Mouse (Mus musculus): ENCODE measurements at regions not wholly inside any gene's neighbourhood (a gene's known extent, or its start where the extent isn't known, plus 50 kb on each side); places are given as distances from the start of the nearest gene placed in this dataset.
A peak's percentile ranks its signal among the peaks of the same experiment; 100 is the strongest.

DNA sequence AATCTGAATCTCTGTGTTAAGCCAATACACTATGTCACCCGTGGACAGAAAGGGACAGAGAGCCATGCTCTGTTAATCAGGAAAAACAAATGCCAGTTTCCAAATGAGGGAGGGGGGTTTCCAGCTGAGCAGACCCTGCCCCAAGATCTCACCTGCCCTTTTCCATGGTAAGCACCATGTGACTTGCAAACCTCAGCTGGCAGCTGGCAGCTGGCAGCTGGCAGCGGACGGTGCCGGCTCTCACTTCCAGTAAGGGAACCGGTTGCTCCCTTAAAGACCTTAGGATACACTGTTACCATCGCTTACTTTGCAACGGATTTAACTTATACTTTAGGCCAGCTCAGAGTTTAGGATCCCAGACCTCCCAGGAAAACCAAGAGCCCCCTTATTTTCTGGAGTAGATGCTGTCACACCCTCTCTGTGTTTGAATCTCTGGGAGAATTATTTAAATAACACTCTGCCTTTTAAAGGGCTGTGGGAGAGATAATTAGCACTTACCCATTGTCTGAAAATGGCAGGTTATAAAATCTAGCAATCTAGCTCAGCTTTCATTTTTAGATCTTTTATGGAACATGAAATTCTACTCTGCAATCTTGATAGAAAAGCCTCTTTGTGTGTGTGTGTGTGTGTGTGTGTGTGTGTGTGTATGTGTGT lies 131.7 kb downstream of the Drd1 start:
- Histone ChIP-seq H3K4me2 (no peak overlapping the region), H3K27me3 (replicated peaks) (no peaks in the 10 kb centered on the region), H3K27ac (no peak overlapping the region), H3K4me1 (peaks cover 6% of the 10 kb centered on the region; the same call in 1 of the 2 replicates), H3K4me3 (replicated peaks) (no peak overlapping the region), H3K9me3 (no peaks in the 10 kb centered on the region), H3K9ac (no peak overlapping the region), H3K36me3 (no peaks in the 10 kb centered on the region)
- WGBS: 78% methylated on average over 7 of the region's 7 CpGs
- no peak for ATAC-seq (ENCODE audit: insufficient read depth, low FRiP score, low read depth)

DNA sequence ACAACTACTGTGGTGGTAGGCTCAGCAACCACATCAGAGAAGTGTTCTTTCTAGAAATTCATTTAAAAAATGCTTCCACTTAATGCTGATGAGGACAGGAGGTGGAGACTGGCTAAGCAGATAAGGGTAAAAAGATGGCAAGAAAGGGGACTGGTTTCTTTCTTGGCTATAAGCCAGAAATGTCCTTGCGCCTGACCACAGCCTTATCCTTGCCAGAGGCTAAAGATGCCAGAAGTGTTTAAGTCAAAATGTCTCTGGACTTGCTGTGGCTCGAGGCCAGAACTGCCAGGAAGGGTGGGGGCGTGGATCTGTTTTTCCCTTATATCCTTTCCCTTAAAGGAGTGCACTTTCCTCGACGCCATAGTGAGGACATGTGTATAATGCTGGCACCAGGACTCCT lies 133.7 kb downstream of the Drd1 start:
- Histone ChIP-seq H3K4me1 (peaks cover 6% of the 10 kb centered on the region; the same call in 1 of the 2 replicates), H3K36me3 (no peaks in the 10 kb centered on the region), H3K9ac (no peak overlapping the region), H3K9me3 (no peaks in the 10 kb centered on the region), H3K4me3 (replicated peaks) (no peak overlapping the region), H3K27ac (no peak overlapping the region), H3K4me2 (no peak overlapping the region), H3K27me3 (replicated peaks) (no peaks in the 10 kb centered on the region)
- no peak for ATAC-seq (ENCODE audit: insufficient read depth, low FRiP score, low read depth)
- WGBS: 59% methylated on average over 5 of the region's 5 CpGs

DNA sequence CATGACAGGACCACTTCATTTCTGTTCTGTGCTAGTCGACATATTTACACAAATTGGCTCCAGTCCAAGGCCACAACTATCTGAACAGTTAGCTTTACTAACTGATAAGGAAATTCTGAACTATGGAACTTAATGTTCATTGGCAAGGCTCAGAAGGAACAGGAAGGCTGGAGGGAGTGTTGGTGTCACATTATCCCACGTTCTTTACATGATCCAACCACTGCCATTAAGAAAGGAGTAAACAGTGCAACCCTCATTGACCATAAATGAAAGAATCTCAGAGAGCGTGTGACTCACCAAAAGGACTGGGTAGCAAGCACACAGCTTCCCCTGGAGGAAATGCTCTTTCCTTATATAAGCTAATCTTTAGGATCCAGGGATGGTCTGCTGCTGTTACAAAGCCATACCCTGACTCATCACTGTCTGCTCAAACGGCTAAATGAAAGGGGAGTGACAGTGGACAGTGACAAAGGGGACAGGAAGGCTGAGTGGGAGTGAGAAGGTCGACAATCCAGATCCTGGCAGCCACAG lies 135.6 kb downstream of the Drd1 start:
- Histone ChIP-seq H3K4me3 (replicated peaks) (no peak overlapping the region), H3K4me1 (peaks cover 6% of the 10 kb centered on the region; the same call in 1 of the 2 replicates), H3K27ac (no peak overlapping the region), H3K4me2 (no peak overlapping the region), H3K9ac (no peak overlapping the region), H3K36me3 (no peaks in the 10 kb centered on the region), H3K9me3 (no peaks in the 10 kb centered on the region), H3K27me3 (replicated peaks) (no peaks in the 10 kb centered on the region)
- 34% methylated on average over 5 of the region's 5 CpGs for WGBS
- peak; percentile 85; the same call in 1 of the 2 replicates for ATAC-seq (ENCODE audit: insufficient read depth, low FRiP score, low read depth)

DNA sequence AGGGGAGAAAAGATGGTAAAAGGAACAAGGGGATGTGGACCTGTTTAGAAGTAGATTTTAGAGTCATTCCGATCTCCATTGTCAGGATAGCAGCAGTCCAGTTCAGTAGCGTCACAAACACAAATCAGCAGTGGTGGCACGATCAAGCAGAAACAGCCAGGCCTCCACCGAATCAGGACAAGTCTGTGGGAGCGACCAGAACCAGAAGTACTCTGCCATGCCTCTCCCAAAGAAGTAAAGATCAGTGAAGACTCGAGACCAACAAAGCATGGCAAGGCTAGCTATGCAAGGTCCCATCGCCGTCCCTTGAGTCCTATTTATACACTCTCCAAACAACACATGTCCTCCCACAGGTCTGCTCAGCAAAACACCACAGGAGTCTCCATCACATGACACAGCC lies 140.0 kb downstream of the Drd1 start:
- ATAC-seq (ENCODE audit: insufficient read depth, low FRiP score, low read depth): no peak
- Histone ChIP-seq H3K9ac (no peak overlapping the region), H3K4me3 (replicated peaks) (no peak overlapping the region), H3K9me3 (no peaks in the 10 kb centered on the region), H3K27ac (no peak overlapping the region), H3K27me3 (replicated peaks) (no peaks in the 10 kb centered on the region), H3K36me3 (no peaks in the 10 kb centered on the region), H3K4me1 (peaks cover 6% of the 10 kb centered on the region; the same call in 1 of the 2 replicates), H3K4me2 (no peak overlapping the region)
- WGBS: 86% methylated on average over 8 of the region's 8 CpGs

DNA sequence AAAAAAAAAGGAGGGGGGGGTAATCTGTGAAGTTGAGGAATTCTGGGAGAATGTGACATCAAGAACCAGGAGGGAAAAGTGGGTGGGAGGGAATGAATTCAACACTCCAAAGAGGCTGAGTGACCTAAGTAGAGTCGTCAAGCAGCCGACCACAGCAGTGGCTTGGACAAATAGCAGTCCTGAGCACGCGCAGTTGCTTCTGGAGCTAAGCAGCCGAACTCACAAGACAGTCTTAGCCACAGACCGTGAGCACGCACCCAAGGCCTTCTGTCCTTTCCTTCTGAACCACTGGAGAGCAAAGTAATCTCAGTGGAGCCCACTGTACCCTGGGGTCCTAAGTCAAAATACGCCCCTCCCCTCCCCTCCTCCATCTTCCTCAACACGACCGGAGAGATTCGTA lies 141.1 kb downstream of the Drd1 start:
- 58% methylated on average over 11 of the region's 11 CpGs for WGBS
- H3K4me1 ChIP-seq: no peaks in the 10 kb centered on the region
- no peak overlapping the region for H3K4me3 ChIP-seq (replicated peaks)
- ATAC-seq (ENCODE audit: insufficient read depth, low FRiP score, low read depth): no peak
- H3K9ac ChIP-seq: no peak overlapping the region
- H3K36me3 ChIP-seq: no peaks in the 10 kb centered on the region
- no peaks in the 10 kb centered on the region for H3K9me3 ChIP-seq
- no peak overlapping the region for H3K27ac ChIP-seq
- no peak overlapping the region for H3K4me2 ChIP-seq
- H3K27me3 ChIP-seq (replicated peaks): no peaks in the 10 kb centered on the region

DNA sequence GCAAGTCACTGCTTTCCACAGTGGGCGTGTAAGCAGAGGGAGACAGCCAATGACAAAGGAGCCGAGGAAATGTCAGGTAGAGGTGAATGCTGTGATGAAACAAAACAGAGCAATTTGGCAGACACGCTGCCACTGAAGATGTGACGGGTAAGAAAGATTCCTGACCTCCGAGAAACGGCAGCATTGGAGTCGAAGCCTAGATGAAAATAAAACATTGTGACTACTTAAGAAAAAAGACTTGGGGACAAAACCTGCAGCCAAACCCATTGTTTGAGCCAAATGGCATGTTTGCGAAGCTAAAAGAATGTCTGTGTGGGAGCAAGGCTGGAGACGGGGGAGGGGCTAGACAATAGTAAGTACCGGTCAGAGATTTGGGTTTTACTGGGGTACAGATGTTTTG lies 142.0 kb downstream of the Drd1 start:
- WGBS: 56% methylated on average over 10 of the region's 10 CpGs

DNA sequence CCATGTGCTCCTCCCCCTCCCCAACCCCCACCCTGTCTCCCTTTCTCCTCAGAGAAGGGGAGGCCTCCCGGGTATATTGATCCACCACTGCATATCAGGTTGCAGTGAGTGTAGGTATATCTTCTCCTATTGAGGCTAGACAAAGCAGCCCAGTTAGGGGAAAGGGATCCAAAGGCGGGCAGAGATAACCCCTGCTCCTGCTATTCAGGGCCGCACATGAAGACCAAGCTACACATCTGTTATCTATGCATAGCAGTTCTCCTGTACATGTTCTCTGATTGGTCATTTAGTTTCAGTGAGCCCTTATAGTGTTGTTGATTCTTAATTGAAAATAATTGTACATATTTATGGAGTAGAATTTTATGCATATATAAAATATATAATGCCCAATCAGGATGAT lies 143.7 kb downstream of the Drd1 start:
- Histone ChIP-seq H3K4me1 (no peaks in the 10 kb centered on the region), H3K4me3 (replicated peaks) (no peak overlapping the region), H3K36me3 (no peaks in the 10 kb centered on the region), H3K9ac (no peak overlapping the region), H3K27ac (no peak overlapping the region), H3K4me2 (no peak overlapping the region), H3K9me3 (no peaks in the 10 kb centered on the region), H3K27me3 (replicated peaks) (no peaks in the 10 kb centered on the region)
- 37% methylated on average over 3 of the region's 3 CpGs for WGBS
- no peak for ATAC-seq (ENCODE audit: insufficient read depth, low FRiP score, low read depth)

More for the DNA sequence above, 142.0 kb downstream of the Drd1 start:
- no peak overlapping the region for H3K4me3 ChIP-seq (replicated peaks)
- H3K36me3 ChIP-seq: no peaks in the 10 kb centered on the region
- no peaks in the 10 kb centered on the region for H3K4me1 ChIP-seq
- no peaks in the 10 kb centered on the region for H3K9me3 ChIP-seq
- no peak overlapping the region for H3K27ac ChIP-seq
- H3K27me3 ChIP-seq (replicated peaks): no peaks in the 10 kb centered on the region
- H3K4me2 ChIP-seq: no peak overlapping the region
- ATAC-seq (ENCODE audit: insufficient read depth, low FRiP score, low read depth): no peak
- no peak overlapping the region for H3K9ac ChIP-seq

DNA sequence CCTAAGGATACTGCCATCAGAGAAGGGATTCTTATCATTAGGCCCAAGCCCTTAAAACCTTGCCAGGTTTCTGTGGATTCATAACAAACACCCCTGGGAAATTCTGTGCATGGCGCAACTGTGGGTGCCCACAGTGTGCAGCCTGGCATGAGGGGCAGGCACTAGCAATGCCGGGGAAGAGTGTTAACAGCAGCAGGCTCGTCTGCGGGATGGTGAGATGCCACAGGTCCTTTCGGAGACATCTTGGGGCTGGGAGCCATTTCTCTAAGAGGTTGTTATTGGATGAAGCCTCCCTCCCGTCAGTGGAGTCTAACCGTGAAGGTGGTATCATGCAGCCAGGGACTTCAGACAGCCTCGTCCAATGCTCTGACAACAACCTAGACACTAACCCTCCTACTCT lies 144.2 kb downstream of the Drd1 start:
- no peak for ATAC-seq (ENCODE audit: insufficient read depth, low FRiP score, low read depth)
- no peaks in the 10 kb centered on the region for H3K27me3 ChIP-seq (replicated peaks)
- no peak overlapping the region for H3K27ac ChIP-seq
- H3K9me3 ChIP-seq: no peaks in the 10 kb centered on the region
- 62% methylated on average over 8 of the region's 8 CpGs for WGBS
- no peak overlapping the region for H3K4me2 ChIP-seq
- no peaks in the 10 kb centered on the region for H3K36me3 ChIP-seq
- no peaks in the 10 kb centered on the region for H3K4me1 ChIP-seq
- no peak overlapping the region for H3K4me3 ChIP-seq (replicated peaks)
- no peak overlapping the region for H3K9ac ChIP-seq

DNA sequence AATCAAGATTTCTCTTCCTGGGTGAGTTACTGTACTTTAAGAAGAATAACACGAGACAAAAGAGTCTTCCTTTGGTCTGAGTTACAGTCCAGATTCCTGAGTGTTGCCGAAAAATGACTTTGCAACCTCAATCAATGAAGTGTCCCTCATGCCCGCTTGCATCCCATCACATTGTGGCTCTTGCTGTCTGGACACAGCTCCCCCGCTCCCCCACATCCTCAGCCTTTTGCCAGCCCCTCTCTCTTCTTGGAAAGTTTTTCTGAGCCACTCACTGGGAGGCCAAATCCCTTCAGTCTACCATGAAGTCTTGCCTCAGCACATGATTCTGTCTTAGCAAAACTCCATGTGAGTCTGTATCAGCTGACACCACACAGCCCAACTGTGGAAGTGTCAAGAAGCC lies 145.3 kb downstream of the Drd1 start:
- Histone ChIP-seq H3K9ac (no peak overlapping the region), H3K4me3 (replicated peaks) (no peak overlapping the region), H3K4me2 (no peak overlapping the region), H3K4me1 (no peaks in the 10 kb centered on the region), H3K9me3 (no peaks in the 10 kb centered on the region), H3K27ac (no peak overlapping the region), H3K36me3 (no peaks in the 10 kb centered on the region), H3K27me3 (replicated peaks) (no peaks in the 10 kb centered on the region)
- 79% methylated on average over 4 of the region's 4 CpGs for WGBS
- ATAC-seq (ENCODE audit: insufficient read depth, low FRiP score, low read depth): no peak

DNA sequence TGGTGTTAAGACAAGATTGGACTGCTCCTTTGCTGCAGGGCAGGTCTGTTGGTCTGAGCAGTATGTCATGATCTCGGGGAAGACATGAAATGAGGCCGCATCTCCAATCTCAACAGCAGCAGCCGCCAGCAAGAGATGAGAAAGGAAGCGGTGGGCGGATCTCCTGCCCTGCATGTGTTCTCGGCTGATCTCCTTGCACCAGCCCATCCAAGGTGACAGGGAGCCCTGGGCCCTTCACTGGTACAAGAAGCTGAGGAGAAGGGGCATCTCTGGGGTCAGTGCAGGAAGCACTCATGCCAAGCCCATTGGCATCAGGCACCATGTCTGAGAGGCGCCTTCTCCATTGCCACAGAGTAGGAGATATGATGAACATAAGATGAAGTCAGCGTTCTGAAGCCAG lies 151.0 kb downstream of the Drd1 start:
- 76% methylated on average over 8 of the region's 8 CpGs for WGBS
- ATAC-seq (ENCODE audit: insufficient read depth, low FRiP score, low read depth): no peak

DNA sequence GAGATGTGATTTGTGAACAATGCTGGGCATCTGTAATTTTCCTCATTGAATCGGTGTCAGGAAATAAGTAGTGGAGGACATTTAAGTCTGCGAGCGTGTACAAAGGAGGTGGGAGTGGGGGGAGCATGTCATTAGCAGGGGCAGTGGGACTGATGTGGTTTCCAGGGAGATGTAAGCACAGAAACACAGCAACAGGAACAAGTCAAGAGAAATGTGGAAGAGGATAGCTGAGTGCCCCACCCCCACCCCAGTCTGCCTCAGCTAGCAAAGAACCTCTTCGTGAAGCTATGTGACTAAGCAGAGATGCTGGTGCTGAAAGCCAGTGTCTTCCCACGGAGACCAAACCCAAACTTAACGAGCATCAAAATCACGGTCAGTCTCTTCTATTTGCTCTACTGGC lies 151.9 kb downstream of the Drd1 start:
- Histone ChIP-seq H3K4me3 (replicated peaks) (no peak overlapping the region), H3K27ac (no peak overlapping the region), H3K9ac (no peak overlapping the region), H3K4me2 (no peak overlapping the region), H3K9me3 (no peaks in the 10 kb centered on the region), H3K4me1 (no peaks in the 10 kb centered on the region), H3K36me3 (no peaks in the 10 kb centered on the region), H3K27me3 (replicated peaks) (no peaks in the 10 kb centered on the region)
- WGBS: 49% methylated on average over 7 of the region's 7 CpGs
- ATAC-seq (ENCODE audit: insufficient read depth, low FRiP score, low read depth): no peak

More for the DNA sequence above, 151.0 kb downstream of the Drd1 start:
- H3K4me3 ChIP-seq (replicated peaks): no peak overlapping the region
- no peak overlapping the region for H3K27ac ChIP-seq
- H3K9ac ChIP-seq: no peak overlapping the region
- no peaks in the 10 kb centered on the region for H3K36me3 ChIP-seq
- no peaks in the 10 kb centered on the region for H3K27me3 ChIP-seq (replicated peaks)
- H3K9me3 ChIP-seq: no peaks in the 10 kb centered on the region
- no peaks in the 10 kb centered on the region for H3K4me1 ChIP-seq
- H3K4me2 ChIP-seq: no peak overlapping the region

DNA sequence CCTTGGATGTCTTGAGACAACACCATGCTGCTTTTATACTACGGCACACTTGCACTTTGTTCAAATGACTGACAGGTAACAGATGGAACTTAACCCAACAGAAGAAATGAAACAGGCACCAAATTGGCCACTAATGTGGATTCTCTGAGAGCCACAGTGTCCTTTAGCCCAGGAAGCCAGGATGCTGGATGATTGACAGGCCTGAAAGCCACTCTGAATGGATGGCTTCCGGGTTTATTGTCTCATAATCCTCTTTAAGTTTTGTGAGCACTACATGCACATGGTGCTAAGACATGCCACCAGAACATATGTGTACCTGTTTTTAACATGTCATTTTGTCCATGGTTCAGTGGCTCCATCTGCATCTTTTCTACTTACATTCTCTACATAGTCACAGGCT lies 152.7 kb downstream of the Drd1 start:
- Histone ChIP-seq H3K4me3 (replicated peaks) (no peak overlapping the region), H3K9ac (no peak overlapping the region), H3K9me3 (no peaks in the 10 kb centered on the region), H3K4me1 (no peaks in the 10 kb centered on the region), H3K4me2 (no peak overlapping the region), H3K27me3 (replicated peaks) (no peaks in the 10 kb centered on the region), H3K36me3 (no peaks in the 10 kb centered on the region), H3K27ac (no peak overlapping the region)
- no peak for ATAC-seq (ENCODE audit: insufficient read depth, low FRiP score, low read depth)
- WGBS: 93% methylated on average over 2 of the region's 2 CpGs
